Mouse (Mus musculus): ENCODE data around the gene Rsph6a.
"Not testable (repeated sequence)": the region's sequence is repeated elsewhere in the genome, so short reads cannot be mapped to it uniquely, and the experiment has no call there.

Rsph6a gene

GRCm38 (mm10) chr7:19046286-19047069, 8.0 kb upstream of the Rsph6a start:
- no peak for DNase-seq (ENCODE audit: low read depth, low spot score)

- DNase-seq (ENCODE audit: low read depth, low spot score): no peak
Observed at GRCm38 (mm10) chr7:19048006-19048527, 6.4 kb upstream of the Rsph6a start.

GRCm38 (mm10) chr7:19049252-19049651, 5.2 kb upstream of the Rsph6a start:
- no peak for DNase-seq (ENCODE audit: low read depth, low spot score)

GRCm38 (mm10) chr7:19050172-19050571, 4.3 kb upstream of the Rsph6a start:
- DNase-seq (ENCODE audit: low read depth, low spot score): no peak

- DNase-seq (ENCODE audit: low read depth, low spot score): no peak
Observed at GRCm38 (mm10) chr7:19051161-19051560, 3.3 kb upstream of the Rsph6a start.

- no peak for DNase-seq (ENCODE audit: low read depth, low spot score)
Observed at GRCm38 (mm10) chr7:19052345-19053135, 1.9 kb upstream of the Rsph6a start.

GRCm38 (mm10) chr7:19053136-19053532, 1.4 kb upstream of the Rsph6a start:
- DNase-seq (ENCODE audit: low read depth, low spot score): no peak

GRCm38 (mm10) chr7:19054777-19055076, 237 bp downstream of the Rsph6a start:
- no peak for DNase-seq (ENCODE audit: low read depth, low spot score)

- no peak for DNase-seq (ENCODE audit: low read depth, low spot score)
Observed at GRCm38 (mm10) chr7:19055108-19055507, 618 bp downstream of the Rsph6a start.

- no peak for DNase-seq (ENCODE audit: low read depth, low spot score)
Observed at GRCm38 (mm10) chr7:19057405-19057804, 2.9 kb downstream of the Rsph6a start.

GRCm38 (mm10) chr7:19065896-19066295, 11.4 kb downstream of the Rsph6a start:
- DNase-seq (ENCODE audit: low read depth, low spot score): no peak

GRCm38 (mm10) chr7:19067063-19067462, 12.6 kb downstream of the Rsph6a start:
- DNase-seq (ENCODE audit: low read depth, low spot score): no peak

- DNase-seq (ENCODE audit: low read depth, low spot score): no peak
Observed at GRCm38 (mm10) chr7:19067935-19068334, 13.4 kb downstream of the Rsph6a start.

GRCm38 (mm10) chr7:19068707-19069106, 14.2 kb downstream of the Rsph6a start:
- peak; percentile 79 for DNase-seq (ENCODE audit: low read depth, low spot score)

GRCm38 (mm10) chr7:19069500-19069899, 15.0 kb downstream of the Rsph6a start:
- DNase-seq (ENCODE audit: low read depth, low spot score): no peak

GRCm38 (mm10) chr7:19071024-19071423, 16.5 kb downstream of the Rsph6a start:
- DNase-seq (ENCODE audit: low read depth, low spot score): not testable (repeated sequence)

- no peak for DNase-seq (ENCODE audit: low read depth, low spot score)
Observed at GRCm38 (mm10) chr7:19073504-19073903, 19.0 kb downstream of the Rsph6a start.

- no peak for DNase-seq (ENCODE audit: low read depth, low spot score)
Observed at GRCm38 (mm10) chr7:19074494-19074893, 20.0 kb downstream of the Rsph6a start.

GRCm38 (mm10) chr7:19075231-19075630, 20.7 kb downstream of the Rsph6a start:
- DNase-seq (ENCODE audit: low read depth, low spot score): no peak

GRCm38 (mm10) chr7:19075723-19076585, 21.5 kb downstream of the Rsph6a start, which contains the start of gene Dmwd:
Gene Dmwd, plus strand, starts transcription at chr7:19076227.
- DNase-seq (ENCODE audit: low read depth, low spot score): peak; percentile 99

- DNase-seq (ENCODE audit: low read depth, low spot score): no peak
Observed at GRCm38 (mm10) chr7:19076586-19076991, 22.1 kb downstream of the Rsph6a start.

- no peak for DNase-seq (ENCODE audit: low read depth, low spot score)
Observed at GRCm38 (mm10) chr7:19077761-19078160, 23.3 kb downstream of the Rsph6a start.
